In genomic region chrX:164398456-164398855, GRCm38 (mm10) we compare ENCODE assay signal across 9 mouse cellular contexts. TPM values are rescaled to one million over a fixed set of nuclear protein-coding genes. Genes with fewer than 3 reads are reported as not detected.
DNase-seq lines count a peak whose midpoint lies in the region; ATAC-seq lines count a peak whose summit lies in the region.
"Had no signal": no experiment of that assay in that cellular context is flagged by ENCODE, and none has a peak within 500 bp of the region (broad histone marks: within the 10 kb centered on the region; RNA-seq: fewer than 3 reads in every experiment).

No protein-coding gene starts in this region.

- H3K9me3 ChIP-seq in hindbrain, embryonic 15.5 days: no peaks in the 10 kb centered on the region
- no peaks in the 10 kb centered on the region for H3K9me3 ChIP-seq in hindbrain, embryonic 12.5 days (replicated peaks)

- peak; percentile 15 for DNase-seq in thymus, postnatal 0 days (ENCODE audit: low spot score)
- DNase-seq in thymus, postnatal 25 days: no peak
- no peak for DNase-seq in testis, postnatal 14 days (ENCODE audit: low spot score)
- DNase-seq in thymus, postnatal 36 days: no peak

- no peak overlapping the region for H3K9ac ChIP-seq in hindbrain, embryonic 15.5 days
- no peak overlapping the region for H3K9ac ChIP-seq in hindbrain, embryonic 12.5 days

- H3K27ac ChIP-seq in hindbrain, embryonic 15.5 days (replicated peaks): no peak overlapping the region
- H3K27ac ChIP-seq in hindbrain, embryonic 12.5 days: no peak overlapping the region
- H3K27ac ChIP-seq: macrophage had no signal

- ATAC-seq in hindbrain, embryonic 15.5 days (ENCODE audit: low FRiP score, low read depth): peak; percentile 54; the same call in 1 of the 2 replicates
- no peak for ATAC-seq in hindbrain, embryonic 12.5 days (ENCODE audit: low FRiP score)
- ATAC-seq in hematopoietic stem cell, adult 5-6 weeks (replicated peaks in 1 of 2; ENCODE audit: insufficient read depth in 1 of 2, low FRiP score in 2 of 2, low TSS enrichment in 1 of 2, low read depth in 1 of 2, poor library complexity in 2 of 2, severe bottlenecking in 2 of 2): peak; percentile 42 to 45; a peak in 2 of 4 replicates
- ATAC-seq in monocyte, adult 5-6 weeks (replicated peaks; ENCODE audit: insufficient number of reproducible peaks, low FRiP score, low TSS enrichment, poor library complexity, severe bottlenecking): no peak

- H3K36me3 ChIP-seq in hindbrain, embryonic 15.5 days: no peaks in the 10 kb centered on the region
- no peaks in the 10 kb centered on the region for H3K36me3 ChIP-seq in hindbrain, embryonic 12.5 days

- H3K4me2 ChIP-seq in hindbrain, embryonic 15.5 days: no peak overlapping the region
- H3K4me2 ChIP-seq in hindbrain, embryonic 12.5 days (replicated peaks): no peak overlapping the region

- no peaks in the 10 kb centered on the region for H3K27me3 ChIP-seq in hindbrain, embryonic 15.5 days
- no peaks in the 10 kb centered on the region for H3K27me3 ChIP-seq in hindbrain, embryonic 12.5 days

- 59% methylated on average over 3 of the region's 3 CpGs for WGBS in hindbrain, embryonic 15.5 days
- WGBS in hindbrain, embryonic 12.5 days: 70% methylated on average over 3 of the region's 3 CpGs

- H3K4me1 ChIP-seq in hindbrain, embryonic 15.5 days (replicated peaks): no peaks in the 10 kb centered on the region
- H3K4me1 ChIP-seq in hindbrain, embryonic 12.5 days: no peaks in the 10 kb centered on the region

- no peak overlapping the region for H3K4me3 ChIP-seq in hindbrain, embryonic 15.5 days
- H3K4me3 ChIP-seq in hindbrain, embryonic 12.5 days: no peak overlapping the region

RNA-seq across cellular contexts. Expression of gene Piga, which starts 21.1 kb away (rescaled TPM):
- polyA plus RNA-seq in hindbrain, embryonic 15.5 days (2015; fragmentation: Nextera tagmentation; extraction: Ambion mirVana): 5.5 and 5.8 TPM in 2 replicates
- polyA plus RNA-seq in hindbrain, embryonic 12.5 days (2016; fragmentation: Nextera tagmentation; extraction: Ambion mirVana): 11.1 and 11.4 TPM in 2 replicates
- polyA plus RNA-seq in thymus, postnatal 0 days (2015; fragmentation: Nextera tagmentation; extraction: Ambion mirVana): 10.7 and 11.0 TPM in 2 replicates
- 18.4 and 27.7 TPM in 2 replicates for total RNA-seq in hematopoietic stem cell, adult 5-6 weeks (2017)
- 10.9 to 15.9 TPM (median 11.4 TPM) in 3 replicates for total RNA-seq in monocyte, adult 5-6 weeks (2017)

RNA-seq across cellular contexts. Expression of gene Vegfd, which starts 25.3 kb away (rescaled TPM):
- 0.30 and 0.51 TPM in 2 replicates for polyA plus RNA-seq in hindbrain, embryonic 15.5 days (2015; fragmentation: Nextera tagmentation; extraction: Ambion mirVana)
- polyA plus RNA-seq in hindbrain, embryonic 12.5 days (2016; fragmentation: Nextera tagmentation; extraction: Ambion mirVana): 1.7 and 1.9 TPM in 2 replicates
- 0.64 TPM in 2 replicates for polyA plus RNA-seq in thymus, postnatal 0 days (2015; fragmentation: Nextera tagmentation; extraction: Ambion mirVana)
- not detected in 2 replicates for total RNA-seq in hematopoietic stem cell, adult 5-6 weeks (2017)
- 0.19 TPM in 1 of 3 replicates, not detected in the others for total RNA-seq in monocyte, adult 5-6 weeks (2017)
- polyA plus RNA-seq: macrophage had no signal

RNA-seq across cellular contexts. Expression of gene Asb11, which starts 38.3 kb away (rescaled TPM):
- not detected in 2 replicates for polyA plus RNA-seq in hindbrain, embryonic 15.5 days (2015; fragmentation: Nextera tagmentation; extraction: Ambion mirVana)
- not detected in 2 replicates for polyA plus RNA-seq in hindbrain, embryonic 12.5 days (2016; fragmentation: Nextera tagmentation; extraction: Ambion mirVana)
- polyA plus RNA-seq in thymus, postnatal 0 days (2015; fragmentation: Nextera tagmentation; extraction: Ambion mirVana): not detected in 2 replicates
- not detected in 2 replicates for total RNA-seq in hematopoietic stem cell, adult 5-6 weeks (2017)
- 0.29 TPM in 1 of 3 replicates, not detected in the others for total RNA-seq in monocyte, adult 5-6 weeks (2017)
- polyA plus RNA-seq: macrophage had no signal

Comparison
In these comparisons a context has a peak if more than half of its experiments do, and no peak if none do; other contexts are left out.
1. ATAC-seq: peak in hindbrain, embryonic 15.5 days (single experiment) and hematopoietic stem cell, adult 5-6 weeks (2 of 2); none in hindbrain, embryonic 12.5 days (single experiment) and monocyte, adult 5-6 weeks (single experiment).